Comparison of ENCODE assay signal across 22 mouse cellular contexts in genomic region chr6:27982598-27982997, GRCm38 (mm10).
DNase-seq lines count a peak whose midpoint lies in the region; ATAC-seq lines count a peak whose summit lies in the region.
"Had no signal": no experiment of that assay in that cellular context is flagged by ENCODE, and none has a peak within 500 bp of the region (broad histone marks: within the 10 kb centered on the region; RNA-seq: fewer than 3 reads in every experiment).

No protein-coding gene starts in this region.

- H3K9me3 ChIP-seq in forebrain, embryonic 11.5 days (ENCODE audit: control insufficient read depth, low read length): no peaks in the 10 kb centered on the region
- H3K9me3 ChIP-seq in forebrain, embryonic 10.5 days: no peaks in the 10 kb centered on the region
- H3K9me3 ChIP-seq in neural tube, embryonic 14.5 days (ENCODE audit: control insufficient read depth, low read length): no peaks in the 10 kb centered on the region
- H3K9me3 ChIP-seq in forebrain, embryonic 16.5 days (ENCODE audit: control insufficient read depth, low read length): no peaks in the 10 kb centered on the region
- H3K9me3 ChIP-seq: embryonic facial prominence, embryonic 12.5 days; embryonic facial prominence, embryonic 15.5 days; hindbrain, embryonic 12.5 days had no signal

- H3K36me3 ChIP-seq in forebrain, embryonic 11.5 days (ENCODE audit: control insufficient read depth, insufficient read depth, low read length): no peaks in the 10 kb centered on the region
- H3K36me3 ChIP-seq in forebrain, embryonic 10.5 days (replicated peaks): no peaks in the 10 kb centered on the region
- H3K36me3 ChIP-seq in neural tube, embryonic 14.5 days (ENCODE audit: control insufficient read depth, insufficient read depth, low read length): no peaks in the 10 kb centered on the region
- no peaks in the 10 kb centered on the region for H3K36me3 ChIP-seq in forebrain, embryonic 16.5 days (ENCODE audit: control insufficient read depth, insufficient read depth)
- H3K36me3 ChIP-seq: embryonic facial prominence, embryonic 12.5 days; embryonic facial prominence, embryonic 15.5 days; hindbrain, embryonic 12.5 days had no signal

- no peaks in the 10 kb centered on the region for H3K4me1 ChIP-seq in forebrain, embryonic 11.5 days (replicated peaks; ENCODE audit: control insufficient read depth, insufficient read depth, low read length)
- no peaks in the 10 kb centered on the region for H3K4me1 ChIP-seq in forebrain, embryonic 10.5 days
- H3K4me1 ChIP-seq in neural tube, embryonic 14.5 days (ENCODE audit: control insufficient read depth, insufficient read depth, low read length): no peaks in the 10 kb centered on the region
- H3K4me1 ChIP-seq in forebrain, embryonic 16.5 days (replicated peaks; ENCODE audit: control insufficient read depth, insufficient read depth, low read length): no peaks in the 10 kb centered on the region
- H3K4me1 ChIP-seq: embryonic facial prominence, embryonic 12.5 days; embryonic facial prominence, embryonic 15.5 days; hindbrain, embryonic 12.5 days had no signal

- no peak for DNase-seq in forebrain, embryonic 11.5 days (ENCODE audit: low spot score)
- DNase-seq in forebrain, embryonic 10.5 days (ENCODE audit: extremely low spot score, low spot score): no peak
- no peak for DNase-seq in neural tube, embryonic 10.5 days (ENCODE audit: extremely low spot score, low spot score)
- DNase-seq in layer of hippocampus, adult 9-10 months (ENCODE audit: low spot score): no peak
- no peak for DNase-seq in yolk sac, embryonic 10.5 days (ENCODE audit: low spot score)
- DNase-seq: adrenal gland, adult 8-10 months; adrenal gland, postnatal 25 days; cerebellum, adult 18-20 months; cerebellum, adult 9-10 months; cerebellum, postnatal 25 days; gastrocnemius, postnatal 10 days; heart, adult 11 months had no signal

- H3K9ac ChIP-seq in forebrain, embryonic 11.5 days (ENCODE audit: low read length): no peak overlapping the region
- no peak overlapping the region for H3K9ac ChIP-seq in neural tube, embryonic 14.5 days (replicated peaks; ENCODE audit: low read depth, low read length)
- no peak overlapping the region for H3K9ac ChIP-seq in forebrain, embryonic 16.5 days (replicated peaks; ENCODE audit: low read depth, low read length)
- H3K9ac ChIP-seq: embryonic facial prominence, embryonic 12.5 days; embryonic facial prominence, embryonic 15.5 days; hindbrain, embryonic 12.5 days had no signal

- H3K4me3 ChIP-seq in forebrain, embryonic 11.5 days (ENCODE audit: low read depth, low read length): no peak overlapping the region
- H3K4me3 ChIP-seq in forebrain, embryonic 10.5 days: no peak overlapping the region
- H3K4me3 ChIP-seq in neural tube, embryonic 14.5 days (ENCODE audit: low read depth, low read length): no peak overlapping the region
- no peak overlapping the region for H3K4me3 ChIP-seq in forebrain, embryonic 16.5 days (replicated peaks; ENCODE audit: low read length)
- H3K4me3 ChIP-seq: embryonic facial prominence, embryonic 12.5 days; embryonic facial prominence, embryonic 15.5 days; hindbrain, embryonic 12.5 days had no signal

- peak; percentile 61; the same call in 1 of the 2 replicates for ATAC-seq in forebrain, embryonic 11.5 days (replicated peaks; ENCODE audit: low FRiP score)
- peak; percentile 34; the same call in 1 of the 2 replicates for ATAC-seq in neural tube, embryonic 14.5 days (ENCODE audit: low read depth)
- ATAC-seq in forebrain, embryonic 16.5 days: peak; percentile 28; the same call in 1 of the 2 replicates
- ATAC-seq: activated CD4-positive, CD25-positive, alpha-beta regulatory T cell, adult 4 months; hindbrain, postnatal 0 days; inflammation-experienced regulatory T-cells, adult 6 months; intestine, embryonic 16.5 days had no signal

- H3K27me3 ChIP-seq in forebrain, embryonic 11.5 days (ENCODE audit: control insufficient read depth, insufficient read depth, low read length): no peaks in the 10 kb centered on the region
- no peaks in the 10 kb centered on the region for H3K27me3 ChIP-seq in forebrain, embryonic 10.5 days (ENCODE audit: poor library complexity, severe bottlenecking)
- no peaks in the 10 kb centered on the region for H3K27me3 ChIP-seq in neural tube, embryonic 14.5 days (ENCODE audit: control insufficient read depth, insufficient read depth, low read length)
- H3K27me3 ChIP-seq in forebrain, embryonic 16.5 days (replicated peaks; ENCODE audit: control insufficient read depth, insufficient read depth, low read length): no peaks in the 10 kb centered on the region; the same call in 1 of the 2 replicates
- H3K27me3 ChIP-seq: embryonic facial prominence, embryonic 12.5 days; embryonic facial prominence, embryonic 15.5 days; hindbrain, embryonic 12.5 days had no signal

- 74% methylated on average over 3 of the region's 3 CpGs for WGBS in forebrain, embryonic 11.5 days
- 81% methylated on average over 3 of the region's 3 CpGs for WGBS in forebrain, embryonic 10.5 days
- 77% methylated on average over 3 of the region's 3 CpGs for WGBS in neural tube, embryonic 14.5 days
- 66% methylated on average over 3 of the region's 3 CpGs for WGBS in forebrain, embryonic 16.5 days

- no peak overlapping the region for H3K27ac ChIP-seq in forebrain, embryonic 11.5 days (ENCODE audit: low read depth, low read length)
- no peak overlapping the region for H3K27ac ChIP-seq in forebrain, embryonic 10.5 days
- H3K27ac ChIP-seq in neural tube, embryonic 14.5 days (ENCODE audit: low read depth, low read length): no peak overlapping the region
- no peak overlapping the region for H3K27ac ChIP-seq in forebrain, embryonic 16.5 days (ENCODE audit: low read length)
- H3K27ac ChIP-seq: embryonic facial prominence, embryonic 12.5 days; embryonic facial prominence, embryonic 15.5 days; hindbrain, embryonic 12.5 days; hindbrain, postnatal 0 days had no signal

- H3K4me2 ChIP-seq in forebrain, embryonic 11.5 days (ENCODE audit: low read depth, low read length, severe bottlenecking): no peak overlapping the region
- H3K4me2 ChIP-seq in neural tube, embryonic 14.5 days (ENCODE audit: low read depth, low read length): no peak overlapping the region
- no peak overlapping the region for H3K4me2 ChIP-seq in forebrain, embryonic 16.5 days (ENCODE audit: low read length)
- H3K4me2 ChIP-seq: embryonic facial prominence, embryonic 12.5 days; embryonic facial prominence, embryonic 15.5 days; heart, embryonic 11.5 days; hindbrain, embryonic 12.5 days had no signal
